Mouse (Mus musculus) brain, embryonic 14.5 days (tissue): ENCODE results near the gene Vps13a.

ENCODE experiments used
- CTCF ChIP-seq: fragments of 200-500 bp; IDR thresholded peaks from 2 replicates; pipeline ENCODE4 v1.5.1; 2012; ENCODE audit warnings: inconsistent platforms, mild to moderate bottlenecking, moderate library complexity, borderline replicate concordance; ENCODE audit not compliant: insufficient read depth, insufficient read length; ENCODE audit errors: extremely low read depth
- POLR2A ChIP-seq: fragments of 200-500 bp; IDR thresholded peaks from 2 replicates; pipeline ENCODE4 v1.6.1; 2012; ENCODE audit warnings: mild to moderate bottlenecking, inconsistent platforms, borderline replicate concordance; ENCODE audit not compliant: poor library complexity, insufficient read depth, insufficient read length, severe bottlenecking; ENCODE audit errors: extremely low read depth

GRCm38 (mm10) chr19:16753151-16753550 is 27.6 kb downstream of the Vps13a start:
- no peak for TF ChIP-seq CTCF
- no peak for TF ChIP-seq POLR2A
